Mouse (Mus musculus) neural tube, embryonic 15.5 days (tissue): ENCODE results near the gene Elf1. TPM values are rescaled to one million over a fixed set of nuclear protein-coding genes. Genes with fewer than 3 reads are reported as not detected.

ENCODE experiments used
- ATAC-seq: fragments of 200-750 bp; cut with Nextera tagmentation; 2 replicates; pipeline ENCODE4 v1.8.0; 2017; ENCODE audit warnings: mild to moderate bottlenecking, moderate TSS enrichment, moderate library complexity; ENCODE audit not compliant: low FRiP score
- H3K27ac ChIP-seq: fragments of 300-500 bp; sonication (generic); replicated peaks from 2 replicates; pipeline ENCODE4 v1.5.1; 2015; ENCODE audit warnings: mild to moderate bottlenecking, inconsistent platforms
- H3K27me3 ChIP-seq: fragments of 300-500 bp; sonication (generic); replicated peaks from 2 replicates; pipeline ENCODE4 v1.6.1; 2015; ENCODE audit warnings: inconsistent platforms
- H3K36me3 ChIP-seq: fragments of 300-500 bp; sonication (generic); 2 replicates; pipeline ENCODE4 v1.6.1; 2015; ENCODE audit warnings: inconsistent platforms
- H3K4me1 ChIP-seq: fragments of 300-500 bp; sonication (generic); 2 replicates; pipeline ENCODE4 v1.6.1; 2015; ENCODE audit warnings: inconsistent platforms
- H3K4me2 ChIP-seq: fragments of 300-500 bp; sonication (generic); 2 replicates; pipeline ENCODE4 v1.6.1; 2015; ENCODE audit warnings: inconsistent platforms, mild to moderate bottlenecking, moderate library complexity
- H3K4me3 ChIP-seq: fragments of 300-500 bp; sonication (generic); replicated peaks from 2 replicates; pipeline ENCODE4 v1.5.1; 2015; ENCODE audit warnings: mild to moderate bottlenecking, inconsistent platforms
- H3K9ac ChIP-seq: fragments of 300-500 bp; sonication (generic); replicated peaks from 2 replicates; pipeline ENCODE4 v1.6.1; 2015; ENCODE audit warnings: mild to moderate bottlenecking, inconsistent platforms
- H3K9me3 ChIP-seq: fragments of 300-500 bp; sonication (generic); replicated peaks from 2 replicates; pipeline ENCODE4 v1.6.1; 2016; ENCODE audit warnings: inconsistent platforms
- WGBS: fragments of 180-500 bp; shearing (Covaris S2); methylation state at CpG from one replicate; pipeline ENCODE4 v1.1.7; 2015; ENCODE audit warnings: mixed read lengths; 5-methylcytosine and 5-hydroxymethylcytosine counted together
- polyA plus RNA-seq: library from polyadenylated mRNA; unstranded; fragments of >200 nt; fragmentation: Nextera tagmentation; extraction: Ambion mirVana; gene quantifications from 2 replicates; pipeline ENCODE4 v1.2.1, GENCODE M21; 2015

Gene Elf1
- polyA plus RNA-seq, 1 experiment from 2014 or later: 2.5 TPM

- no peak overlapping the region for H3K4me3 ChIP-seq
- no peaks in the 10 kb centered on the region for H3K27me3 ChIP-seq
- no peak overlapping the region for H3K9ac ChIP-seq
- no peaks in the 10 kb centered on the region for H3K9me3 ChIP-seq
- no peaks in the 10 kb centered on the region for H3K4me1 ChIP-seq
- no peaks in the 10 kb centered on the region for H3K36me3 ChIP-seq
- H3K27ac ChIP-seq: no peak overlapping the region
- ATAC-seq: no peak
- H3K4me2 ChIP-seq: no peak overlapping the region
Measured at GRCm38 (mm10) chr14:79541606-79542005, 60.6 kb downstream of the Elf1 start.

GRCm38 (mm10) chr14:79549343-79549742 lies 68.3 kb downstream of the Elf1 start:
- 79% methylated on average over 7 of the region's 7 CpGs for WGBS
- ATAC-seq: no peak
- no peaks in the 10 kb centered on the region for H3K27me3 ChIP-seq

GRCm38 (mm10) chr14:79551929-79552328 lies 70.9 kb downstream of the Elf1 start:
- H3K4me3 ChIP-seq: no peak overlapping the region
- H3K27ac ChIP-seq: no peak overlapping the region
- no peaks in the 10 kb centered on the region for H3K36me3 ChIP-seq
- no peaks in the 10 kb centered on the region for H3K27me3 ChIP-seq
- H3K9me3 ChIP-seq: 0 out of 2 replicates have a peak, but pooled peaks cover 3% of the 10 kb centered on the region
- no peak overlapping the region for H3K9ac ChIP-seq
- 98% methylated on average over 2 of the region's 2 CpGs for WGBS
- no peak overlapping the region for H3K4me2 ChIP-seq
- H3K4me1 ChIP-seq: no peaks in the 10 kb centered on the region
- ATAC-seq: no peak

More at GRCm38 (mm10) chr14:79549343-79549742, 68.3 kb downstream of the Elf1 start:
- Histone ChIP-seq H3K4me3 (no peak overlapping the region), H3K9ac (no peak overlapping the region), H3K36me3 (no peaks in the 10 kb centered on the region), H3K27ac (no peak overlapping the region), H3K4me1 (no peaks in the 10 kb centered on the region), H3K4me2 (no peak overlapping the region), H3K9me3 (0 out of 2 replicates have a peak, but pooled peaks cover 3% of the 10 kb centered on the region)

GRCm38 (mm10) chr14:79552854-79553253 lies 71.9 kb downstream of the Elf1 start:
- ATAC-seq: no peak
- H3K9me3 ChIP-seq: 0 out of 2 replicates have a peak, but pooled peaks cover 3% of the 10 kb centered on the region
- no peaks in the 10 kb centered on the region for H3K4me1 ChIP-seq
- H3K9ac ChIP-seq: no peak overlapping the region
- H3K27me3 ChIP-seq: no peaks in the 10 kb centered on the region
- no peak overlapping the region for H3K27ac ChIP-seq
- no peak overlapping the region for H3K4me3 ChIP-seq
- H3K4me2 ChIP-seq: no peak overlapping the region
- 100% methylated on average over 1 of the region's 1 CpGs for WGBS
- no peaks in the 10 kb centered on the region for H3K36me3 ChIP-seq

GRCm38 (mm10) chr14:79557796-79558195 lies 76.8 kb downstream of the Elf1 start:
- Histone ChIP-seq H3K9ac (no peak overlapping the region), H3K4me1 (no peaks in the 10 kb centered on the region), H3K9me3 (0 out of 2 replicates have a peak, but pooled peaks cover 3% of the 10 kb centered on the region), H3K27ac (no peak overlapping the region), H3K4me2 (no peak overlapping the region), H3K27me3 (no peaks in the 10 kb centered on the region), H3K36me3 (0 out of 2 replicates have a peak, but pooled peaks cover 2% of the 10 kb centered on the region), H3K4me3 (no peak overlapping the region)
- no peak for ATAC-seq
- WGBS: 86% methylated on average over 1 of the region's 1 CpGs

GRCm38 (mm10) chr14:79562745-79563144 lies 81.8 kb downstream of the Elf1 start:
- Histone ChIP-seq H3K36me3 (0 out of 2 replicates have a peak, but pooled peaks cover 2% of the 10 kb centered on the region), H3K27me3 (no peaks in the 10 kb centered on the region), H3K9ac (no peak overlapping the region), H3K4me3 (no peak overlapping the region), H3K4me2 (no peak overlapping the region), H3K4me1 (no peaks in the 10 kb centered on the region), H3K27ac (no peak overlapping the region), H3K9me3 (no peaks in the 10 kb centered on the region)
- ATAC-seq: no peak
- WGBS: 21% methylated on average over 5 of the region's 5 CpGs

DNA sequence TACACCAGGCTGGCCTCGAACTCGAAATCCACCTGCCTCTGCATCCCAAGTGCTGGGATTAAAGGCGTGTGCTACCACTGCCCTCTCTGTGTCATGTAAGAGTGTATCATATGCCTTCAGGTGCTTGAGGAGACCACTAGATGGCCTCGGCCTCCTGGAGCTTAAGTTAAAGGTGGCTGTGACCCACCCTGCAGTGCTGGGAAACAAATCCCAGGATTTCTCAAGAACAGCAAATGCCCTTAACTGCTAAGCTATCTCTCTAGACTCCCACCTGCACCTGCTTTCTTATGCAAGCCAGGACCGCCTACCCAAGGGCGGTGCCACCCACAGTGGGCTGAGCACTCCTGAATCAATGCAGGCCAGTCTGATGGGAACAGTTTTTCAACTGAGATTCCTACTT lies 83.8 kb downstream of the Elf1 start:
- Histone ChIP-seq H3K4me3 (no peak overlapping the region), H3K27ac (no peak overlapping the region), H3K36me3 (0 out of 2 replicates have a peak, but pooled peaks cover 2% of the 10 kb centered on the region), H3K27me3 (no peaks in the 10 kb centered on the region), H3K9ac (no peak overlapping the region), H3K9me3 (no peaks in the 10 kb centered on the region), H3K4me1 (no peaks in the 10 kb centered on the region), H3K4me2 (no peak overlapping the region)
- WGBS: 71% methylated on average over 6 of the region's 6 CpGs
- no peak for ATAC-seq

DNA sequence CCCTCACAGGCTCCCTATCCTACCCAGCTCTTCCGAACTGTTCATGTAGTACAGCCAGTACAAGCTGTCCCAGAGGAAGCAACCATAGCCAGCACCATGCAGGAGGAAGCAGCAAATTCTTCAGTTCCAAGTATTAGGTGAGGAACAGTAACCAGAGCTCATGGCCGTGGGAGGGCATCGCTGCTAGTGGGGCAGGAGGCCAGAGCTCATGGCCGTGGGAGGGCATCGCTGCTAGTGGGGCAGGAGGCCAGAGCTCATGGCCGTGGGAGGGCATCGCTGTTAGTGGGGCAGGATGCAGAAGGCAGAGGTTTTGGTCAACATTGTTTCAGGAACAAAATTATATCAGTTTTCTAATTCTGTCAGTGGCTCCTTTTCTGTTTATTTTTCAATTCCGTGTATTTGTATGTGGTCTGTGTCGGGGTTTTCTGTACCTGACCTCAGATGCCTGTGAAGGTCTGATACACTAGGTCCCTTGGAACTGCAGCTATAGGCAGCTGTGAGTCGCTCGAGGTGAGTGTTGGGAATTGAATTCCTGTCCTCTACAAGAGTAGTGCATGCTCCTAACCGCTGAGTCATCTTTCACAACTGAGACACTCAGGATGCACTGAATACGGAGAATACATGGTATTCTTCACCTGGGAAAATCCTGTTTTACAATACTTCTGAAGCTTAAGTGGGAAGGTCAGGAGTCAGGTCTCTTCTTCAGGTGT lies 92.6 kb downstream of the Elf1 start:
- ATAC-seq: no peak
- Histone ChIP-seq H3K27me3 (no peaks in the 10 kb centered on the region), H3K36me3 (0 out of 2 replicates have a peak, but pooled peaks cover 3% of the 10 kb centered on the region), H3K27ac (no peak overlapping the region), H3K4me3 (no peak overlapping the region), H3K4me2 (no peak overlapping the region), H3K9ac (no peak overlapping the region), H3K9me3 (no peaks in the 10 kb centered on the region), H3K4me1 (no peaks in the 10 kb centered on the region)
- 95% methylated on average over 13 of the region's 13 CpGs for WGBS

GRCm38 (mm10) chr14:79574361-79574760 lies 93.4 kb downstream of the Elf1 start:
- WGBS: 89% methylated on average over 1 of the region's 1 CpGs
- H3K27me3 ChIP-seq: no peaks in the 10 kb centered on the region
- no peaks in the 10 kb centered on the region for H3K9me3 ChIP-seq
- no peak overlapping the region for H3K27ac ChIP-seq
- H3K4me2 ChIP-seq: no peak overlapping the region
- no peak overlapping the region for H3K4me3 ChIP-seq
- H3K36me3 ChIP-seq: 0 out of 2 replicates have a peak, but pooled peaks cover 3% of the 10 kb centered on the region
- no peak overlapping the region for H3K9ac ChIP-seq
- H3K4me1 ChIP-seq: no peaks in the 10 kb centered on the region
- no peak for ATAC-seq

DNA sequence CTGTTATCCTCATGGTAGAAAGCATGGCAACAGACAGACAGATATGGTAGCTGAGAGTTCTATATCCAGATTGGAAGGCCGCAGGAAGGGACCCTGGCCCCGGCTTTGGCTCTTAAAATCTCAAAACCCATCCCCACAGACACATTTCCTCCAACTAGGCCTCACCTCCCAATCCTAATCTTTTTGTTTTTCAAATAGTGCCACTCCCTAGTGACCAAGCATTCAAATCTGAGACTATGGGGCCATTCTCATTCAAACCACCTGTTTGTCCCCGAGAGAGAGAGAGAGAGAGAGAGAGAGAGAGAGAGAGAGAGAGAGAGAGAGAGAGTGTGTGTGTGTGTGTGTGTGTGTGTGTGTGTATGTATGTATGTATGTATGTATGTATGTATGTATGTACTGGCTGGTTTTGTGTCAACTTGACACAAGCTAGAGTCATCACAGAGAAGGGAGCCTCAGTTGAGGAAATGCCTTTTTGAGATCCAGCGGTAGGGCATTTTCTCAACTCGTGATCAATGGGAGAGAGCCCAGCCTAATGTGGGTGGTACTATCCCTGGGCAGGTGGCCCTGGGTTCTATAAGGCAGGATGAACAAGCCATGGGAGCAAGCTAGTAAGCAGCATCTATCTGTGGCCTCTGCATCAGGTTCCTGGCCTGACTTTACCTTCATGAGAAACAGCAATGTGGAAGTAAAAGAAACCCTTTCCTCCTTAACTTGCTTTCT lies 102.7 kb downstream of the Elf1 start:
- no peak for ATAC-seq
- Histone ChIP-seq H3K27ac (no peak overlapping the region), H3K9ac (no peak overlapping the region), H3K4me1 (peaks cover 14% of the 10 kb centered on the region), H3K36me3 (no peaks in the 10 kb centered on the region), H3K9me3 (no peaks in the 10 kb centered on the region), H3K4me3 (no peak overlapping the region), H3K4me2 (no peak overlapping the region), H3K27me3 (no peaks in the 10 kb centered on the region)
- 88% methylated on average over 5 of the region's 5 CpGs for WGBS

DNA sequence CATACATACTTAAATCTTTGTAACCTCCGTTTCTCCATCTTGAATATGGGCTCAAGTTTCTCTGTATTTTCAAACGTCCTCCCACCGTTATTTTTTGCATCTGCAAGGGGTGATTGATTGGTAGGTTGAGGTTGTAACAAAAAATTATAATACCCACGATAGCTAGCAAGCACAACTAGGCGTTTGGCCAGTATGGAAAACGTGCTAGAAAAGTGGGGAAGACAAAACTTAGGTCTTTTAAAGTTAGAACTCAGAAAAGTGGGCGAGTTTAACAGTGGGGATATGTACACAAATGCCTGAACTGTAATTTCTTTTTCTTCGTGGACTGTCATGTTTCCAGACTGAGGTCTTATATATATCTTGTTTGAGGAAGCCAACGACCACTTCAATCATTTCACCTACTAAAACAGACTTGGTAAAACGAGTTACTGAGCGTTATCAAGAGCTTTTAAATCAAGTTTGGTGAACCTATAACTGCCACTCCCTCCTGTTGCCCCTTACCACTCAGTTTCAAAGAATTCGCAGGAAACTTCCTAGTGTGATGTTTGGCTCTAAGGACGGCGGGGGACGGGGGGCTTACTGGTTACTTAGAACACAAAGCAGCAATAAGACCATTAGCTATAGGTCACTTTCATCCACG lies 105.6 kb downstream of the Elf1 start:
- ATAC-seq: no peak
- H3K9me3 ChIP-seq: no peaks in the 10 kb centered on the region
- peak overlapping the region; percentile 80 for H3K4me2 ChIP-seq
- H3K4me3 ChIP-seq: peak overlapping the region; percentile 81
- H3K36me3 ChIP-seq: no peaks in the 10 kb centered on the region
- peak overlapping the region; percentile 69 for H3K9ac ChIP-seq
- H3K4me1 ChIP-seq: peaks cover 27% of the 10 kb centered on the region
- H3K27ac ChIP-seq: peak overlapping the region; percentile 100
- 35% methylated on average over 16 of the region's 16 CpGs for WGBS
- H3K27me3 ChIP-seq: no peaks in the 10 kb centered on the region
